Mouse (Mus musculus) cerebellum, postnatal 25 days (tissue): ENCODE results near the gene Xylb.
"Not testable (repeated sequence)": the region's sequence is repeated elsewhere in the genome, so short reads cannot be mapped to it uniquely, and the experiment has no call there.

Experiments used
- DNase-seq, 2 experiments: peaks; one replicate each; pipeline ENCODE4 v3.0.0; 2021; ENCODE audit warnings: mixed read lengths in 2 of 2

Xylb gene

DNA sequence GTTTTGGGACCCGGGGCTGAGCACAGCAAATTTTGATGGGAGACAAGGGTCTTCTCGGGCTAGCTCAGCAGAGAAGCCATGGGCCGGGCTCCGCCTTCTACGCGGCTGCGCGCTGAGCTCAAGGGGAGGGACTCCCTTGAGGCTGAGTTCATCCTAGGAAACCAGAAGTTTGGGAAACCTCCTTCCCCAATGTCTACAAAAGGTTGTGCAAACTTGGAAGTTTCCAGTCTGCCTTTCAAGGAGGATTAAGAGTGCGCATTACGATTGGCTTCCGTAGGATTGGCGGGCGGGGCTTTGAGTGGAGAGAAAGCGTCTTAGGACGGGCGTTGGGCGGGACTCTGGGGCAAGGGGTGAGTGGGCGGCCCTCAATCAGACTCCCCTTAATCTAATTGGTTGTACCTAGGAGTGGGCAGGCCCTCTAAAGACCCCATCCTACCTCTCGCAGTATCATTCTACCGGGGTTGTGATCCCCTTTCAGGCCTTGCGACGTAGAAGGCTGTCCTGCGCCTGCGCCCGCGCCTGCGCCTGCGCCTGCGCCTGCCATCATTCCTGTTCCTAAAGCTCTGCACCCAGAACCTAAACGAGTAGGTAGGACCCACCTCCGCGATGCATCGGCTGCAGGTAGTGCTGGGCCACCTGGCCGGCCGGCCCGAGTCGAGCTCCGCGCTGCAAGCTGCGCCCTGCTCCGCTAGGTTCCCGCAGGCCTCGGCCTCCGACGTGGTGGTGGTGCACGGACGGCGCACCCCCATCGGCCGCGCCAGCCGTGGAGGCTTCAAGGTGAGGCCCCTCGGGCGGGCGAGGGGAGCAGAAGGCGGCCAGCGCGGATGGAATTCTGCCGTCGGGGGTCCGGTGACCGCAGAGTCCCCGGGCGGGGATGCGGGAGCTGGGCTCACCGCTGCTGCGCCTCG, 16.0 kb upstream of the Xylb start, which contains the start of gene Myd88:
Gene Myd88 (minus strand): TSS at position 503 of the 908 bp plus-strand sequence.
- peak; percentile 90 to 92 for DNase-seq

- DNase-seq = no peak
Observed at GRCm38 (mm10) chr9:119342728-119343127, 14.5 kb upstream of the Xylb start.

DNA sequence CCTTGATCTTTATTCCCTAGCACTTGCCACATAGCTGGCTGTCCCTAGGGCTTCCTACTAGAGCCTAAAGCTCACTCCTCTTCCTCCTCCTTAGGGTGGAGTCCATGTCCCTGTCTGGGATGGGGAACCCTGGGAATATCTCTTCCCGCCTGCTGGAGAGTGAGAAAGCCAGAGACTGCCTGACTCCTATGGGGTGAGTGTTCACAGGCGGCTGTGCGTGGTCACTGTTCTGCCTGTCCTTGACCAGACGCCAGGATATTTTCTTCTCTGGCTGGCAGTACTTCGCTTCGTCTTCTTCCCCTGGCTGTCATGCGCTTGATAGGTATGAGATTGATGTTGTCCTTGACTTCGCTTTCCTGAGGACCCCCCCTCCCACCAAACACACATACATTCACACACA, 10.8 kb upstream of the Xylb start:
- DNase-seq = no peak

- no peak for DNase-seq
Observed at GRCm38 (mm10) chr9:119350531-119350930, 6.7 kb upstream of the Xylb start.

DNA sequence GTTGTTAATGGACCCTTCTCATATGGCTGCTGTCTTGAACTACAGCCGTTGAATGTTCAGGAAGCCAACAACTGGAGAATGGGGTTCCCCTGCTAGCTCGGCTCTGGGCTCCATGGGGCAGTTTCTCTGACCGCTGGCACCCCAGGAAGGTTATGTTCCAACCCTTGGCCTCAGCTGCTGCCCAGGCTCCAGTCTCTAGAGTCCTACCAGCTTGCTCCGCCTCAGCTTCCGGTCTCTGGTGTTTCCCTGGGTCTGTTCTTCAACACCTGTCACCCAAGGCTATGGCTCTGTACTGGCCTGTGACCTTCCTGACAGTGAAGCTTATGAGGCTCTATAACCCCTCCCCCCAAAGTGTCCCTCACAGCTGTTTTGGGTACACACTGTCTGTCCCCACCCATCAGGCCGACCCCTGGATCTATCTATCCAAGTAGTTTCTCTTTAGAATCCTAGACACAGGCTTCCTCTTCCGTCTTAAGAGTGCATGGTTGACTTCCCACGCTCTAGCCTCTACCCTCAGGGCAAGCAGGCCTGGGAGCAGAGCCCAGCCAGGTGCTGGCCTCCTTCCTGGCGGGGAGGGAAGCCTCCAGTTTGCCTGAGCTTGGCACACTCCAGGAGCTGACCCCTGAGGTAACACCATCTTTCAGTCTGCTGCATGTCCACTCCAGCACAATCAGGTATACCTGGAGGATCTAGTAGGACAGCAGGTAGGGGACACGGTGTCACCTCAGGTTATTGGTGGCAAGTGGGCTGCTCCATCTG, 6.1 kb upstream of the Xylb start:
- no peak for DNase-seq

DNA sequence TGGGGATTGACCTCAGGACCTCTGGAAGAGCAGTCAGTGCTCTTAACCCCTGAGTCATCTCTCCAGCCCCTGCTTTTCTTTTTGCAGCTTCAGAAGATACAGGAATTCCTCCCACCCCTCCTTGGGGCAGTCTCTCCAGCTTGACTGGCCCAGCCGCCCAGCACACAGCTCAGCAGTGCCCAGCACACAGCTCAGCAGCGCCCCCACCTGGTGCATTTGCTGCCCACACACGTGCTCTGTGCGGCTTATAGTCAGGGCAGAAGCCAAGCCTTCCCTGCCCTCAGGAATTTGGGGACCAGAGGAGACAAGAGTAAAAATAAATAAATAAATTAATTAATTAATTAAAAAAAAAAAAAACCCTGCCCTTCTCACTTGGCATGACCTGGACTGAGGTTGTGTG, 5.1 kb upstream of the Xylb start:
- peak; percentile 80 to 87 for DNase-seq

DNA sequence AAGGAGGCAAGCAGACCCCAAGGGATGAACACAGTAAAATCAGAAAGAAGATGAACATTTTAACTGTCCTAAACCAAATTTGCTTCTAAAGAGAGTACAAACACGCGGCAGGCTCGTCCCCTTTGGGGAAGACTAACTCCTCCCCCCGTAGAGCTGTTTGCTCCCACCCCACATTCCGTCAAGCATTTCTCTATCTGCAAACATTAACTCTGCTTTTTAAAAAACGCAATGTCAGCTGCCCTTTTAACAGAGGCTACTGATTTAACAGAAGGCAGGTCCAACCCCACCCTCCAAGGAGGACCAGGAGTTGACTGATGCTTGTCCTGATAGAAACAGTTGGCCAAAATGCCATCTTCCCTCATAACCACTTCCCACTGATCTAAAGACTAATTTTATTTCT, 3.3 kb upstream of the Xylb start:
- no peak for DNase-seq

DNA sequence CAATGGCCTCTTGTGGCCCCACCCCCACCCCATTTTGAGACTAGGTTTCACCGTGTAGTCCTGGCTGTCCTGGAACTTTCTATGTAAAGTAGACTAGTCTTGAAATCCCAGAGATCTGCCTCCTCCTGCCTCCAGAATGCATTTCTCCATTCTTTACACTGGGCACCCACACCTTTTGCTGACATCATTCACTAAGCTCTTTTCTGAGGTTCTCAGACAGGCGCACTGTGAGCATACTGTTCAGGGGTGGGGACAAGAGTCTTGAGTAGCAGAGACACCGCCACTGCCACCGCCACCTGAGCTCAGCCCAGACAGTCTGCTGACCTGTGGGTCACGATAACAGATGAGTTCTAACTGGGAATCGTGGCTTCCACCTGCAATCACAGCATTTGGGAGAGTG, 1.2 kb upstream of the Xylb start:
- no peak for DNase-seq

- DNase-seq = no peak
Observed at GRCm38 (mm10) chr9:119358058-119358429, 863 bp downstream of the Xylb start.

GRCm38 (mm10) chr9:119361416-119361815, 4.2 kb downstream of the Xylb start:
- DNase-seq = no peak

DNA sequence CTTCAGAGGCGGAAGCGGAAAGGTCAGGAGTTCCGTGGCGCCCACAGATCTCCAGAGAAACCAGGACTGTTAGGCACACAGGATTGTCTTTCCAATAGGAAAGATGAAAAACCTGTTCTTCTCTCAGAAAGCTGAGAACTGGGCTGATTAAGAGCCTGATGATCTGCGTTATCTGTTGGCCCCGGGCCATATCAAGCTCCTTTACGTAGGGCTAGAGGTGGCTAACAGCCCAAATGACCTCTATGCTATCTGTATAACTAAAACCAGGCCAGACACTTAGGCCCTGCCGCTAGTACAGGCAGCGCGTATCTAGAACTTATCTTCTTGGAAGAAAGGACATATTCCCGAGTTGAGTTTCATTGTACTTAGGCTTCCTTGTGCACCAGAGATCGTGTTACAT, 6.0 kb downstream of the Xylb start:
- DNase-seq = no peak

DNA sequence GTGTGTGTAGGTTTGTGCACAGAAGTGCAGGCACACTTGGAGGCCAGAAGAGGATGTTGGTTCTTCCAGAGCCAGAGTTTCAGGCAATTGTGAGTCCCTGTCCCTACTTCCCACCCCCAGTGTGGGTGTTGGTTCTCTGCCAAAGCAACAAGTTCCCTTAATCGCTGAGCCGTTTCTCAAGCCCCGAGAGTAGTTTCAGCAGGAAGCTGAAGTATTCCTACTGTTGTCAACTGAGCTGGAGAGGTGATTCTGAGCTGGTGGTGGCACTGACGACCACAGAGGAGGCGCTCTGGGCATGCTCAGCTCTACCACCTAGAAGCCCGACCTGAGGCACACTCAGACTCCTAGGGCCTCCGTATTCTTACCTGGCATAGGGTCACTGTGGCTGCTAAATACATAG, 8.1 kb downstream of the Xylb start, which contains the start of gene Slc22a14:
Gene Slc22a14 (minus strand): TSS at position 270 of the 400 bp plus-strand sequence.
- DNase-seq = no peak

- no peak for DNase-seq
Observed at GRCm38 (mm10) chr9:119368367-119368766, 11.2 kb downstream of the Xylb start.

DNA sequence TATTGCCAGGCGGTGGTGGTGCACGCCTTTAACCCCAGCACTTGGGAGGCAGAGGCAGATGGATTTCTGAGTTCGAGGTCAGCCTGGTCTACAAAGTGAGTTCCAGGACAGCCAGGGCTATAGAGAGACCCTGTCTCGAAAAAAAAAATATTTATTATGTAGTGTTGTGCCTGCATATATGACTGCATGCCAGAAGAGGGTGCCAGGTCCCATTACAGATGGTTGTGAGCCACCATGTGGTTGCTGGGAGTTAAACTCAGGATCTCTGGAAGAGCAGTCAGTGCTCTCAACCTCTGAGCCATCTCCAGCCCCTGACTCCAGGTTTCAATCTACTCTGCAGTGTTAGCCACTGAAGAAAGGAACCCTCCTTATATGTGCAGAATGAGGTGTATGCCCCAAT, 13.6 kb downstream of the Xylb start:
- not testable (repeated sequence) for DNase-seq

- DNase-seq = no peak
Observed at GRCm38 (mm10) chr9:119371251-119371650, 14.1 kb downstream of the Xylb start.

DNA sequence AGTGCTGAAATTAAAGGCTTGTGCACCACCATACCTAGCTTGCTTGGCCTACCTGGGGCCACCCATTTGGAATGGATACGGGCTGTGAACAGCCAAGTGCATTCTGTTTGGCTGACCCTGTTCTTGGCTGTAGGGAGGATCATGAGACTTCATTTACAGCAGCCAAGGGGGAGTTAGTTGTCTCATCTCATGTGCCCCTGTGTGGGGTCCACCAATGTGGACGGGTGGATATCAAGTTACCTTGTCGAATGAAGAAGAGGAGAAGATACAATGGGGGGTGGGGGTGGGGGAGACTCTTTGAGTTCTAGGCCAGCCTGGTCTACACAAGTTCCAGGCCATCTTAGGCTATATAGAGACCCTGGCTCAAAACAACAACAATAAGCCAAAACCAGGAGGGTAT, 17.8 kb downstream of the Xylb start:
- no peak for DNase-seq

- no peak for DNase-seq
Observed at GRCm38 (mm10) chr9:119375556-119375955, 18.4 kb downstream of the Xylb start.

DNA sequence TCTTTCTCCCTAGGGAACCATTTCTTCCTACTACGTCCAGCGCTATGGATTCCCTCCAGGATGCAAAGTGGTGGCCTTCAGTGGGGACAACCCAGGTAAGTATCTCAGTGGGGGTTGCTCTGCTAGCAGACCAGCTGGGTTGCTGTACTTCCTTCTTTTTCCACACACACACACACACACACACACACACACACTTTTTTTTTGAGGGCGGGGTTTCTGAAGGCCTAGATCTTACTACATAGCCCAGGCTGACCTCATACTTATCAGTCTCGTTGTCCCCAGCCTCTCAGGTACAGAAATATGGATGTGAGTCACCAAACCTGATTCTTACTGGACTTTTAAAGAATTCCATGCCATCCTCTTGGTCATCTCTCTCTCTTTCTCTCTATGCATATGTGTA, 21.1 kb downstream of the Xylb start:
- no peak for DNase-seq

DNA sequence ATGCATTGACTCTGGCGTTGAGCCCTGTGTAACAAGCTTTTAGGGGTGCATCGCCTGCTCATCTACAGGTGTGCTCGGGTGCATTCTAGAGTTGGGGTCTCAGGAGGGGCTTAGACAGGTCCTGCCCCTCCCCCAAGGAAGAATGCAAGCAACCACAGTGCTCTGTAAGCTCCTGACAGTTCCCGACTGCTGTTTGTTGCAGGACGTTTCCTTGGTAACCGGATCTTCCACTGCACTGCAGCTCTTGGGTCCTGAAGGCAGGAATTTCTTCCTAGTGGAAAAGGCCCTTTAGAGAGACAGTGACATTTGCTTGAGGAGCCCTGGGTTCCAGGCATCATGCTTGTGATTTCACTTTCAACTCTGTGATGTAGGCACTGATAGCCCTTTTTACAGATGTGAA, 25.4 kb downstream of the Xylb start:
- DNase-seq = no peak

GRCm38 (mm10) chr9:119388956-119389355, 31.8 kb downstream of the Xylb start:
- DNase-seq = no peak

GRCm38 (mm10) chr9:119390214-119390613, 33.0 kb downstream of the Xylb start:
- no peak for DNase-seq

DNA sequence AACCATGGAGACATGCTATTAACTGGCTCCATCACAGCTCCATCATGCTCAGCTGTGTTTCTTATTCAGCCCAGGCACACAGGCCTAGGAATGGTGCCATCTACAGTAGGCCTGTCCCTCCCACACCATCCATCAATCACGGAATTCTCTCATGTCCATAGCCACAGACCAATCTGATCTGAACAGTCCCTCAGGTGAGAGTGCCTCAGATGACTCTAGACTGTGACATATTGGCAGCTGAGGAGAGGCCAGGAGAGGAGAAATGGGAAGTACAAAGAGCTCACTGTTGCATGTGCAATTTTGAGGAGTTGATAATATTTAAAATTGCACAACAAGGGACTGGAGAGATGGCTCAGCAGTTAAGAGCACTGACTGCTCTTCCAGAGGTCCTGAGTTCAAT, 37.6 kb downstream of the Xylb start:
- DNase-seq = no peak

DNA sequence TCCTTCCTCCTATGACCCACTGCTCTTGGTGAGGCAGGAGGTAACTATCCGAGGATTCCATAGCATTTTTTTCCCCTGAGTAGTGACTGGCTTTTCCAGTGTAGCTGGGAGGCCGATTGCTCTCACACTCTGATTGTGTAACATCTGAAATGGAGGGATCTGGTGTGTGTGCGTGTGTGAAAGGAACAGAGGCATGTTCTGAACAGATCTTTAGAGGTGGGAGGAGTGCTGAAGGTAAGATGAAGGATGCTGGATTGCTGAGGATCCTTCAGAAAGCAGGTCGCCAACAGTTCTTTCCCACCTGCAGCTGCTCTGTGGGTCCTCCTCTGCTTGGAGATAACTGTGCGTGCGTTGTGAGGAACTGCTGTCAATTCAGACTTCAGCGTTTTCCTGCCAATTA, 44.2 kb downstream of the Xylb start:
- peak in 1 of 2 experiments; percentile 23 for DNase-seq

GRCm38 (mm10) chr9:119401801-119402214, 44.6 kb downstream of the Xylb start, which contains the start of gene Acvr2b:
Acvr2b (plus strand) TSS chr9:119402118.
- peak; percentile 92 to 97 for DNase-seq
